Mouse (Mus musculus): ENCODE data around the gene Fastkd3.
"Not testable (repeated sequence)": the region's sequence is repeated elsewhere in the genome, so short reads cannot be mapped to it uniquely, and the experiment has no call there.

Fastkd3 gene

GRCm38 (mm10) chr13:68581747-68582516 lies at the start of gene Fastkd3, which contains the start of gene Mtrr:
Fastkd3 (plus strand) TSS chr13:68582234.
Mtrr (minus strand) TSS chr13:68582149.
- Histone ChIP-seq H3K27me3 (ENCODE audit: control insufficient read depth, insufficient read depth, low read length, poor library complexity, severe bottlenecking) (no peaks in the 10 kb centered on the region), H3K36me3 (ENCODE audit: control insufficient read depth, insufficient read depth, low read length, poor library complexity, severe bottlenecking) (no peaks in the 10 kb centered on the region)
- DNase-seq (ENCODE audit: low read depth, low spot score) = peak; percentile 95

- not testable (repeated sequence) for DNase-seq (ENCODE audit: low read depth, low spot score); H3K27me3 ChIP-seq (ENCODE audit: control insufficient read depth, insufficient read depth, low read length, poor library complexity, severe bottlenecking); H3K36me3 ChIP-seq (ENCODE audit: control insufficient read depth, insufficient read depth, low read length, poor library complexity, severe bottlenecking)
Observed at GRCm38 (mm10) chr13:68553391-68553790, 28.6 kb upstream of the Fastkd3 start.

GRCm38 (mm10) chr13:68568110-68568509 lies 13.9 kb upstream of the Fastkd3 start:
- Histone ChIP-seq H3K27me3 (ENCODE audit: control insufficient read depth, insufficient read depth, low read length, poor library complexity, severe bottlenecking) (no peaks in the 10 kb centered on the region), H3K36me3 (ENCODE audit: control insufficient read depth, insufficient read depth, low read length, poor library complexity, severe bottlenecking) (peaks cover 9% of the 10 kb centered on the region)
- DNase-seq (ENCODE audit: low read depth, low spot score) = no peak

- Histone ChIP-seq H3K36me3 (ENCODE audit: control insufficient read depth, insufficient read depth, low read length, poor library complexity, severe bottlenecking) (peaks cover 9% of the 10 kb centered on the region), H3K27me3 (ENCODE audit: control insufficient read depth, insufficient read depth, low read length, poor library complexity, severe bottlenecking) (no peaks in the 10 kb centered on the region)
- no peak for DNase-seq (ENCODE audit: low read depth, low spot score)
Observed at GRCm38 (mm10) chr13:68568548-68568947, 13.5 kb upstream of the Fastkd3 start.

- no peaks in the 10 kb centered on the region for H3K27me3 ChIP-seq (ENCODE audit: control insufficient read depth, insufficient read depth, low read length, poor library complexity, severe bottlenecking)
- peaks cover 9% of the 10 kb centered on the region for H3K36me3 ChIP-seq (ENCODE audit: control insufficient read depth, insufficient read depth, low read length, poor library complexity, severe bottlenecking)
- peak; percentile 61 for DNase-seq (ENCODE audit: low read depth, low spot score)
Observed at GRCm38 (mm10) chr13:68569589-68570336, 12.3 kb upstream of the Fastkd3 start.

- H3K27me3 ChIP-seq (ENCODE audit: control insufficient read depth, insufficient read depth, low read length, poor library complexity, severe bottlenecking) = no peaks in the 10 kb centered on the region
- DNase-seq (ENCODE audit: low read depth, low spot score) = no peak
- peaks cover 7% of the 10 kb centered on the region for H3K36me3 ChIP-seq (ENCODE audit: control insufficient read depth, insufficient read depth, low read length, poor library complexity, severe bottlenecking)
Observed at GRCm38 (mm10) chr13:68572247-68572646, 9.8 kb upstream of the Fastkd3 start.

- DNase-seq (ENCODE audit: low read depth, low spot score) = no peak
- Histone ChIP-seq H3K27me3 (ENCODE audit: control insufficient read depth, insufficient read depth, low read length, poor library complexity, severe bottlenecking) (no peaks in the 10 kb centered on the region), H3K36me3 (ENCODE audit: control insufficient read depth, insufficient read depth, low read length, poor library complexity, severe bottlenecking) (peaks cover 5% of the 10 kb centered on the region)
Observed at GRCm38 (mm10) chr13:68572966-68573913, 8.8 kb upstream of the Fastkd3 start.

- Histone ChIP-seq H3K36me3 (ENCODE audit: control insufficient read depth, insufficient read depth, low read length, poor library complexity, severe bottlenecking) (peaks cover 5% of the 10 kb centered on the region; the same call in 1 of the 2 replicates), H3K27me3 (ENCODE audit: control insufficient read depth, insufficient read depth, low read length, poor library complexity, severe bottlenecking) (no peaks in the 10 kb centered on the region)
- DNase-seq (ENCODE audit: low read depth, low spot score) = no peak
Observed at GRCm38 (mm10) chr13:68574398-68574797, 7.6 kb upstream of the Fastkd3 start.

- no peaks in the 10 kb centered on the region for H3K27me3 ChIP-seq (ENCODE audit: control insufficient read depth, insufficient read depth, low read length, poor library complexity, severe bottlenecking)
- no peak for DNase-seq (ENCODE audit: low read depth, low spot score)
- peaks cover 2% of the 10 kb centered on the region; the same call in 1 of the 2 replicates for H3K36me3 ChIP-seq (ENCODE audit: control insufficient read depth, insufficient read depth, low read length, poor library complexity, severe bottlenecking)
Observed at GRCm38 (mm10) chr13:68577945-68578344, 4.1 kb upstream of the Fastkd3 start.

GRCm38 (mm10) chr13:68581086-68581740 lies 821 bp upstream of the Fastkd3 start:
- DNase-seq (ENCODE audit: low read depth, low spot score) = peak; percentile 23
- Histone ChIP-seq H3K36me3 (ENCODE audit: control insufficient read depth, insufficient read depth, low read length, poor library complexity, severe bottlenecking) (no peaks in the 10 kb centered on the region), H3K27me3 (ENCODE audit: control insufficient read depth, insufficient read depth, low read length, poor library complexity, severe bottlenecking) (no peaks in the 10 kb centered on the region)

- Histone ChIP-seq H3K27me3 (ENCODE audit: control insufficient read depth, insufficient read depth, low read length, poor library complexity, severe bottlenecking) (no peaks in the 10 kb centered on the region), H3K36me3 (ENCODE audit: control insufficient read depth, insufficient read depth, low read length, poor library complexity, severe bottlenecking) (no peaks in the 10 kb centered on the region)
- peak; percentile 29 for DNase-seq (ENCODE audit: low read depth, low spot score)
Observed at GRCm38 (mm10) chr13:68582517-68582780, 415 bp downstream of the Fastkd3 start.

GRCm38 (mm10) chr13:68583961-68584360 lies 1.9 kb downstream of the Fastkd3 start:
- no peaks in the 10 kb centered on the region for H3K36me3 ChIP-seq (ENCODE audit: control insufficient read depth, insufficient read depth, low read length, poor library complexity, severe bottlenecking)
- H3K27me3 ChIP-seq (ENCODE audit: control insufficient read depth, insufficient read depth, low read length, poor library complexity, severe bottlenecking) = no peaks in the 10 kb centered on the region
- DNase-seq (ENCODE audit: low read depth, low spot score) = no peak

GRCm38 (mm10) chr13:68585441-68585840 lies 3.4 kb downstream of the Fastkd3 start:
- DNase-seq (ENCODE audit: low read depth, low spot score) = no peak
- no peaks in the 10 kb centered on the region for H3K27me3 ChIP-seq (ENCODE audit: control insufficient read depth, insufficient read depth, low read length, poor library complexity, severe bottlenecking)

GRCm38 (mm10) chr13:68588352-68588751 lies 6.3 kb downstream of the Fastkd3 start:
- no peak for DNase-seq (ENCODE audit: low read depth, low spot score)
- Histone ChIP-seq H3K36me3 (ENCODE audit: control insufficient read depth, insufficient read depth, low read length, poor library complexity, severe bottlenecking) (peaks cover 7% of the 10 kb centered on the region), H3K27me3 (ENCODE audit: control insufficient read depth, insufficient read depth, low read length, poor library complexity, severe bottlenecking) (no peaks in the 10 kb centered on the region)

More at GRCm38 (mm10) chr13:68585441-68585840, 3.4 kb downstream of the Fastkd3 start:
- H3K36me3 ChIP-seq (ENCODE audit: control insufficient read depth, insufficient read depth, low read length, poor library complexity, severe bottlenecking) = peaks cover 5% of the 10 kb centered on the region

Data from splenic B cell, adult 2 months (primary cell).